Mouse (Mus musculus) small intestine, adult 2 months (tissue): ENCODE measurements at regions not wholly inside any gene's neighbourhood (a gene's known extent, or its start where the extent isn't known, plus 50 kb on each side); places are given as distances from the start of the nearest gene placed in this dataset.

Experiments
- H3K27ac ChIP-seq: fragments of 200-500 bp; 2 replicates; pipeline ENCODE4 v1.5.1; 2012; ENCODE audit warnings: low read depth, low read length, control low read depth, inconsistent platforms; ENCODE audit not compliant: insufficient read depth
- H3K27me3 ChIP-seq: fragments of 200-500 bp; 2 replicates; pipeline ENCODE4 v1.6.1; 2012; ENCODE audit warnings: mild to moderate bottlenecking, moderate library complexity, low read length, inconsistent platforms; ENCODE audit not compliant: control insufficient read depth, insufficient read depth
- H3K36me3 ChIP-seq: fragments of 200-500 bp; 2 replicates; pipeline ENCODE4 v1.6.1; 2012; ENCODE audit warnings: mild to moderate bottlenecking, low read length, control low read depth, inconsistent platforms; ENCODE audit not compliant: control insufficient read depth, insufficient read depth
- H3K4me1 ChIP-seq: fragments of 200-500 bp; 2 replicates; pipeline ENCODE4 v1.6.1; 2012; ENCODE audit warnings: low read length, inconsistent platforms, mixed read lengths; ENCODE audit not compliant: control insufficient read depth, insufficient read depth, insufficient read length
- H3K4me3 ChIP-seq: fragments of 200-500 bp; 2 replicates; pipeline ENCODE4 v1.5.1; 2012; ENCODE audit warnings: low read depth, mild to moderate bottlenecking, control low read depth, inconsistent platforms, low read length, moderate library complexity
- CTCF ChIP-seq: fragments of 200-500 bp; IDR thresholded peaks from 2 replicates; pipeline ENCODE4 v1.5.1; 2012; ENCODE audit warnings: low read depth, mild to moderate bottlenecking, control low read depth, inconsistent platforms, low read length, moderate library complexity, mixed read lengths; ENCODE audit not compliant: insufficient replicate concordance, insufficient read length; ENCODE audit errors: extremely low read depth
- POLR2A ChIP-seq: fragments of 200-500 bp; IDR thresholded peaks from 2 replicates; pipeline ENCODE4 v1.6.1; 2012; ENCODE audit warnings: low read depth, mild to moderate bottlenecking, control low read depth, inconsistent platforms, low read length, moderate library complexity
- WGBS: fragments of 180-500 bp; shearing (Covaris S2); methylation state at CpG from one replicate; pipeline ENCODE4 v1.1.7; 2018; 5-methylcytosine and 5-hydroxymethylcytosine counted together

- H3K4me3 ChIP-seq = no peak overlapping the region
- H3K27ac ChIP-seq = no peak overlapping the region
- H3K36me3 ChIP-seq = no peaks in the 10 kb centered on the region
- 82% methylated on average over 3 of the region's 3 CpGs for WGBS
- no peaks in the 10 kb centered on the region for H3K4me1 ChIP-seq
- H3K27me3 ChIP-seq = no peaks in the 10 kb centered on the region
- TF ChIP-seq CTCF (no peak), POLR2A (no peak)
These were observed 183.6 kb downstream of the Moxd1 start for GRCm38 (mm10) chr10:24406953-24407352.

GRCm38 (mm10) chr10:24407411-24408227 is 184.3 kb downstream of the Moxd1 start:
- H3K36me3 ChIP-seq = no peaks in the 10 kb centered on the region
- TF ChIP-seq POLR2A = no peak
- TF ChIP-seq CTCF = no peak
- WGBS = 81% methylated on average over 6 of the region's 6 CpGs

GRCm38 (mm10) chr10:24409976-24410375 is 185.3 kb upstream of the Ccn2 start:
- WGBS = 32% methylated on average over 1 of the region's 1 CpGs

More at GRCm38 (mm10) chr10:24407411-24408227, 184.3 kb downstream of the Moxd1 start:
- no peak overlapping the region for H3K4me3 ChIP-seq
- H3K27me3 ChIP-seq = no peaks in the 10 kb centered on the region
- no peak overlapping the region for H3K27ac ChIP-seq
- H3K4me1 ChIP-seq = no peaks in the 10 kb centered on the region

DNA sequence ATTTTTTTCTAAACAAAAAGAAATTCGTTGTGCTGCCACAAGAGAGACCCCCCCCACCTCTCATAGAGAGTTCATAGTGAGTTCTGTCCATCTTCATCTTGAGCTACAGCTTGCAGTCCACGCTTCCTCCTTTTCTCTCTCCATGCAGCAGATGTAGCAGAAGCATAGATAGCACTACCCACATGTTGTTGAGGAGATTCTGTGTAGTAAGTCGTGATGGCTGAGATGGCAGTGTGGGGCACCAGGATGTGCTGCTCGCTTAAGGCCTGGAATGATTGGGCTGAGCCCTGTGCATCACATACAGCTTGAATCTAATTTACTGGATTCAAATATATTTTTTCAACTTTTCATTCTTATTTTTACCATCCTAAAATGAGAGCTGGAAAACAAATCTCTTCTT is 184.4 kb upstream of the Ccn2 start:
- TF ChIP-seq CTCF (no peak), POLR2A (no peak)
- 88% methylated on average over 4 of the region's 4 CpGs for WGBS
- Histone ChIP-seq H3K27me3 (no peaks in the 10 kb centered on the region), H3K4me1 (no peaks in the 10 kb centered on the region), H3K36me3 (no peaks in the 10 kb centered on the region), H3K4me3 (no peak overlapping the region), H3K27ac (no peak overlapping the region)

More at GRCm38 (mm10) chr10:24409976-24410375, 185.3 kb upstream of the Ccn2 start:
- no peaks in the 10 kb centered on the region for H3K36me3 ChIP-seq
- no peaks in the 10 kb centered on the region for H3K27me3 ChIP-seq
- H3K4me1 ChIP-seq = no peaks in the 10 kb centered on the region
- no peak overlapping the region for H3K4me3 ChIP-seq
- TF ChIP-seq POLR2A = no peak
- TF ChIP-seq CTCF = no peak
- no peak overlapping the region for H3K27ac ChIP-seq

DNA sequence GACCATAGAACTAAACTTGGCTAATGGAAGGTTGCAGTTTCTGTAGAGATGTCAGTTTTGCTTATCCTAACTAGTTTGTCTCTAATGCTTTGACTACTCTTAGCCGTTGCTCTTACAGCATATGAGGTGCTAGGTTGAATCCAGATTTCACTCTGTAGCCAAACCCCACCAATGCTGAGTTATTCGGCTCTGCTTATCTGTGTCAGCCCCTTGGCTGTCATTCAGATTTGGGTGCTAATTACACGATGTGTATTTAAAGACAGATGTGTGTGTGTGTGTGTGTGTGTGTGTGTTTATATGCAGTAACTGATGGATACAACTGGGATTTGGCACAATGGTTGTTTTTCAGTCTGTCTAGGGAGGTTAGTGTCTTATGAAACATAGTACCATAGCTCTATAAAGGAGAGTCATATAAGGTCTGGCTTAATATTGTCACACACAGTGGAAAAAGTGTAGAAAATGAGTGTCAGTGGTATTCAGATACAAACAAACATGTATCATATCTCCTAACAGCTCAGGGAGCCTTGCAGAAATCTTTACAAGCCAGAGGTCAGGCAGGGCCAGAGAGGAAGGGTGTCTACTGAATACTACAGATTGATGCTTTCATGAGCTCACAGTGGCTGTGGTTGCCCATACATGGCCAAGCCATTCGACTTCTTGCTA is 172.6 kb upstream of the Ccn2 start:
- H3K4me1 ChIP-seq = no peaks in the 10 kb centered on the region
- no peaks in the 10 kb centered on the region for H3K27me3 ChIP-seq
- H3K4me3 ChIP-seq = no peak overlapping the region
- 58% methylated on average over 4 of the region's 4 CpGs for WGBS
- H3K36me3 ChIP-seq = no peaks in the 10 kb centered on the region
- H3K27ac ChIP-seq = no peak overlapping the region
- TF ChIP-seq CTCF (no peak), POLR2A (no peak)

GRCm38 (mm10) chr10:24433737-24434367 is 161.4 kb upstream of the Ccn2 start:
- H3K27me3 ChIP-seq = no peaks in the 10 kb centered on the region
- no peak overlapping the region for H3K4me3 ChIP-seq
- no peaks in the 10 kb centered on the region for H3K4me1 ChIP-seq
- no peak overlapping the region for H3K27ac ChIP-seq
- TF ChIP-seq POLR2A (no peak), CTCF (no peak)
- H3K36me3 ChIP-seq = no peaks in the 10 kb centered on the region

DNA sequence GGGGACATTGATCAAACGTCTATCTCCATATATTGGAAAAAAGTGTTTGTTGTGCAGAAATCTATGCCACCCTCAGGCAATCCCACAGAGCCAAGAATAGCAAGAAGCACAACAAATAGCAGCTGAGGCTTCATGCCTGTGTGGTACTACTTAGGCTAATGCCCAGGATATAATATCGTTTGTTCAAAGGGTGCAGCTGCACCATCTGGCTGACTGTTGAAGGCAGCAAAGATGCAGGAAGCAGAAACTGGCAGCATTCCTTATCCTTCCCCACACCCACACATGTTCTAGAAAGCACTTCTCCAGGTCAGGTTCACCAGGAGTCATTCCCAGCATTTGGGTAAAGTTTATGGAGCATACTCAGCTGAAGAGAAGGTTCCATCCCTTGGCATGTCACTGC is 158.1 kb upstream of the Ccn2 start:
- no peak for TF ChIP-seq POLR2A
- no peak for TF ChIP-seq CTCF
- 41% methylated on average over 2 of the region's 2 CpGs for WGBS
- Histone ChIP-seq H3K36me3 (no peaks in the 10 kb centered on the region), H3K4me3 (no peak overlapping the region), H3K27me3 (no peaks in the 10 kb centered on the region), H3K4me1 (no peaks in the 10 kb centered on the region), H3K27ac (no peak overlapping the region)
